Mouse (Mus musculus) lung, embryonic 16.5 days (tissue): ENCODE data around the gene Pdgfb. TPM values are rescaled to one million over a fixed set of nuclear protein-coding genes. Genes with fewer than 3 reads are reported as not detected.

ENCODE experiments used
- ATAC-seq: fragments of 200-750 bp; cut with Nextera tagmentation; 2 replicates; pipeline ENCODE4 v1.8.0; 2017; ENCODE audit warnings: low read depth, mild to moderate bottlenecking, moderate library complexity
- H3K27ac ChIP-seq: fragments of 300-500 bp; sonication (generic); 2 replicates; pipeline ENCODE4 v1.5.1; 2014; ENCODE audit warnings: mild to moderate bottlenecking, control low read depth, low read length
- H3K27me3 ChIP-seq: fragments of 300-500 bp; sonication (generic); 2 replicates; pipeline ENCODE4 v1.6.1; 2014; ENCODE audit warnings: low read depth, low read length, mixed read lengths; ENCODE audit not compliant: control insufficient read depth, insufficient read depth
- H3K36me3 ChIP-seq: fragments of 300-500 bp; sonication (generic); 2 replicates; pipeline ENCODE4 v1.6.1; 2014; ENCODE audit warnings: low read length; ENCODE audit not compliant: control insufficient read depth, insufficient read depth
- H3K4me1 ChIP-seq: fragments of 300-500 bp; sonication (generic); replicated peaks from 2 replicates; pipeline ENCODE4 v1.6.1; 2014; ENCODE audit warnings: low read length, mixed read lengths; ENCODE audit not compliant: control insufficient read depth, insufficient read depth
- H3K4me2 ChIP-seq: fragments of 300-500 bp; sonication (generic); 2 replicates; pipeline ENCODE4 v1.6.1; 2014; ENCODE audit warnings: low read depth, low read length, control low read depth
- H3K4me3 ChIP-seq: fragments of 300-500 bp; sonication (generic); 2 replicates; pipeline ENCODE4 v1.5.1; 2014; ENCODE audit warnings: mild to moderate bottlenecking, low read length, control low read depth
- H3K9ac ChIP-seq: fragments of 300-500 bp; sonication (generic); 2 replicates; pipeline ENCODE4 v1.6.1; 2014; ENCODE audit warnings: low read length, control low read depth
- H3K9me3 ChIP-seq: fragments of 300-500 bp; sonication (generic); 2 replicates; pipeline ENCODE4 v1.6.1; 2016; ENCODE audit warnings: low read length; ENCODE audit not compliant: control insufficient read depth
- WGBS: fragments of 180-500 bp; shearing (Covaris S2); extraction: QIAGEN DNeasy Blood & Tissue Kit; methylation state at CpG from one replicate; pipeline ENCODE4 v1.1.7; 2014; 5-methylcytosine and 5-hydroxymethylcytosine counted together
- polyA plus RNA-seq: library from polyadenylated mRNA; unstranded; fragments of >200 nt; fragmentation: Nextera tagmentation; extraction: Ambion mirVana; gene quantifications from 2 replicates; pipeline ENCODE4 v1.2.1, GENCODE M21; 2015

Gene Pdgfb
- polyA plus RNA-seq, 1 experiment from 2014 or later = 7.7 TPM

- H3K9me3 ChIP-seq = no peaks in the 10 kb centered on the region
- H3K4me2 ChIP-seq = peak overlapping the region; percentile 9; the same call in 1 of the 2 replicates
- H3K4me3 ChIP-seq = no peak overlapping the region
- peak overlapping the region; percentile 77 for H3K27ac ChIP-seq
- H3K9ac ChIP-seq = peak overlapping the region; percentile 46
- H3K27me3 ChIP-seq = peaks cover 5% of the 10 kb centered on the region
- ATAC-seq = no peak
- peaks cover 25% of the 10 kb centered on the region for H3K4me1 ChIP-seq
- 29% methylated on average over 7 of the region's 7 CpGs for WGBS
- no peaks in the 10 kb centered on the region for H3K36me3 ChIP-seq
These were observed 8.6 kb downstream of the Pdgfb start for GRCm38 (mm10) chr15:80006156-80006555.

DNA sequence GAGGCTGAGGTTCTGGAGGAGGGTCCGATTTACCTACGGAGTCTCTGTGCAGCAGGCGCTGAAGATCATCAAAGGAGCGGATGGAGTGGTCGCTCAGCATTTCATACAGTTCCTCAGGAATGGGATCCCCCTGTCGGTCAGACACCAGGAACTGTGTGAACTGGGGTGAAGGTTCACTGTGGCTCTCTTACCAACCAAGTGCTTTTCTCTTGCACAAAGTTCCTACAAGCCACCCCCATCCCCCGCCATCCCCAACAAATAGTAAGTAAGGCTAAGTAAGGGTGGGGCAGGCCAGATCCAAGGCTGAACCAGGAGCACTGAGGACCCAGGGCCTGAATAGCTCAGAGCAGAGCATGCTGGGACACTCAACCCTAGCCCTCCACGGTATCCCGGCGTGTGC, 9.3 kb downstream of the Pdgfb start:
- WGBS = 63% methylated on average over 10 of the region's 10 CpGs
- Histone ChIP-seq H3K4me3 (no peak overlapping the region), H3K4me1 (peaks cover 24% of the 10 kb centered on the region), H3K4me2 (peak overlapping the region; percentile 9; the same call in 1 of the 2 replicates), H3K9ac (peak overlapping the region; percentile 38), H3K27me3 (no peaks in the 10 kb centered on the region), H3K9me3 (no peaks in the 10 kb centered on the region), H3K27ac (peak overlapping the region; percentile 77), H3K36me3 (no peaks in the 10 kb centered on the region)
- ATAC-seq = peak; percentile 18; the same call in 1 of the 2 replicates

GRCm38 (mm10) chr15:80004644-80005340, 10.0 kb downstream of the Pdgfb start:
- 39% methylated on average over 14 of the region's 14 CpGs for WGBS
- peak; percentile 84 for ATAC-seq
- peak overlapping the region; percentile 77 for H3K27ac ChIP-seq
- H3K27me3 ChIP-seq = no peaks in the 10 kb centered on the region
- no peaks in the 10 kb centered on the region for H3K36me3 ChIP-seq
- H3K4me1 ChIP-seq = peaks cover 22% of the 10 kb centered on the region
- peak overlapping the region; percentile 38 for H3K9ac ChIP-seq
- H3K4me2 ChIP-seq = peak overlapping the region; percentile 11; the same call in 1 of the 2 replicates
- no peaks in the 10 kb centered on the region for H3K9me3 ChIP-seq
- H3K4me3 ChIP-seq = no peak overlapping the region

DNA sequence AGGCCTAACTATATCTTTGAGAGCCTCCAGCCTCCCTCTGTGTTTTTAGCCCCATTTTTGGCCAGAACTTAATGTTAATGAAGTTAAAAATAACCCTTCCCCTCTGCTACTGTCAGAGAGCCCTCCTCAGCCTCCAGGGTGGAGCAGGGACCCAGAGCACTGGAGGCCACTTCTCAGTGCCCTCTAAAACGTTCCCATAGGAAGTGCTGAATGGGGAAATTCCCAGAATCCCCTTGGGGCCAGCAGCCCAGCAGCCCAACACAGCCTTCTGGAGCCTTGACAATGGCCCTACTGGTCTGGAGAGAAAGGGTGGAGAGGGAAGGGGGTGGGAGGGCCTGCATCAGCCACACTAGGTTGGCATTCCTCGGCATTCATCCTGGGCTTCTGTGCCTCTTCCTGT, 11.2 kb downstream of the Pdgfb start:
- peak overlapping the region; percentile 18; the same call in 1 of the 2 replicates for H3K9ac ChIP-seq
- H3K36me3 ChIP-seq = no peaks in the 10 kb centered on the region
- H3K4me1 ChIP-seq = peaks cover 17% of the 10 kb centered on the region
- WGBS = 47% methylated on average over 2 of the region's 2 CpGs
- no peak overlapping the region for H3K4me3 ChIP-seq
- no peaks in the 10 kb centered on the region for H3K27me3 ChIP-seq
- no peaks in the 10 kb centered on the region for H3K9me3 ChIP-seq
- no peak overlapping the region for H3K4me2 ChIP-seq
- ATAC-seq = no peak
- peak overlapping the region; percentile 76 for H3K27ac ChIP-seq

DNA sequence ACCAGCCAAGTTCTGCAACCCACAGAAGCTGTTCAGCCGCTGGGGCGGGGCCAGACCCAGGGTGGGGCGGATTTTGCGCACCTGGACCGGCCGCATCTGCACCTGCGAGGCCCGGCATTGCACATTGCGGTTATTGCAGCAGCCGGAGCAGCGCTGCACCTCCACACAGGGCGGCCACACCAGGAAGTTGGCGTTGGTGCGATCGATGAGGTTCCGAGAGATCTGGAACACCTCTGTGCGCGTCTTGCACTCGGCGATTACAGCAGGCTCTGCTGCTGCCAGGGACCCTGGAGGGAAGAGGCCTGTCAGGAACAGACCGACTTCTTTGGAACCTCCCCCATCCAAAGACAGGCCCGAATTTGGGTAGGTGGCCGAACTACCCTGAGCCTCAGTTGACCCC, 13.2 kb downstream of the Pdgfb start:
- 86% methylated on average over 23 of the region's 23 CpGs for WGBS
- H3K27ac ChIP-seq = no peak overlapping the region
- H3K27me3 ChIP-seq = no peaks in the 10 kb centered on the region
- ATAC-seq = no peak
- H3K9ac ChIP-seq = no peak overlapping the region
- peaks cover 3% of the 10 kb centered on the region; the same call in 1 of the 2 replicates for H3K36me3 ChIP-seq
- H3K9me3 ChIP-seq = no peaks in the 10 kb centered on the region
- H3K4me1 ChIP-seq = peaks cover 17% of the 10 kb centered on the region
- H3K4me3 ChIP-seq = no peak overlapping the region
- H3K4me2 ChIP-seq = no peak overlapping the region

- H3K27me3 ChIP-seq = no peaks in the 10 kb centered on the region
- H3K9me3 ChIP-seq = no peaks in the 10 kb centered on the region
- H3K4me2 ChIP-seq = no peak overlapping the region
- H3K4me1 ChIP-seq = peaks cover 8% of the 10 kb centered on the region
- no peak overlapping the region for H3K27ac ChIP-seq
- ATAC-seq = no peak
- H3K4me3 ChIP-seq = no peak overlapping the region
- H3K9ac ChIP-seq = no peak overlapping the region
- peaks cover 3% of the 10 kb centered on the region; the same call in 1 of the 2 replicates for H3K36me3 ChIP-seq
- 30% methylated on average over 8 of the region's 8 CpGs for WGBS
These were observed 14.1 kb downstream of the Pdgfb start for GRCm38 (mm10) chr15:80000694-80001093.

DNA sequence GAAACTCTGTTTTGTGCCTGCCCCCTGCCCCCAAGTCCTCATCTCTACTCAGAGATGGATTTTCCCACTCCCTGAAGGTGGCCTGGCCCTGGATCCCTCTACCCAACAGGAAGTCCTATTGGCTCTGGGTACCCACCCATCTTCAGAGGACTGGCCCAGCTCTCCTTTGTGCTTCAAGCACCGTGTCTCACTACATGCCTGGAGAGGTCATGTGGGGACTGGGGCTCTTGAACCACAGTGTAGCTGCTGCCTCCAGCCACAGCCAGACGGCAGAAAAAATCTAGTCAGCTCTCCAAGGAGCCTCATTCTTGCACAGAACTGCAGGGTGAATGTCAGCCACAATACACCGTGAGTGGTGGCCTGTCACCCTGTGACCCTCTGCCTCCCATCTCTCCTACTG, 16.8 kb downstream of the Pdgfb start:
- H3K27me3 ChIP-seq = no peaks in the 10 kb centered on the region
- no peak overlapping the region for H3K9ac ChIP-seq
- H3K27ac ChIP-seq = no peak overlapping the region
- H3K4me3 ChIP-seq = no peak overlapping the region
- peaks cover 3% of the 10 kb centered on the region; the same call in 1 of the 2 replicates for H3K36me3 ChIP-seq
- H3K4me2 ChIP-seq = no peak overlapping the region
- H3K9me3 ChIP-seq = no peaks in the 10 kb centered on the region
- H3K4me1 ChIP-seq = no peaks in the 10 kb centered on the region
- 56% methylated on average over 3 of the region's 3 CpGs for WGBS
- no peak; the same call in 1 of the 2 replicates for ATAC-seq

GRCm38 (mm10) chr15:79996781-79997180, 18.0 kb downstream of the Pdgfb start:
- Histone ChIP-seq H3K4me1 (no peaks in the 10 kb centered on the region), H3K4me2 (no peak overlapping the region)
- WGBS = 86% methylated on average over 11 of the region's 11 CpGs

GRCm38 (mm10) chr15:79995552-79995951, 19.2 kb downstream of the Pdgfb start:
- Histone ChIP-seq H3K9me3 (no peaks in the 10 kb centered on the region), H3K27me3 (no peaks in the 10 kb centered on the region), H3K27ac (no peak overlapping the region), H3K4me2 (no peak overlapping the region), H3K4me3 (no peak overlapping the region), H3K9ac (no peak overlapping the region), H3K4me1 (no peaks in the 10 kb centered on the region), H3K36me3 (peaks cover 3% of the 10 kb centered on the region; the same call in 1 of the 2 replicates)
- 90% methylated on average over 7 of the region's 7 CpGs for WGBS
- ATAC-seq = no peak

More at GRCm38 (mm10) chr15:79996781-79997180, 18.0 kb downstream of the Pdgfb start:
- no peaks in the 10 kb centered on the region for H3K27me3 ChIP-seq
- H3K9ac ChIP-seq = no peak overlapping the region
- ATAC-seq = no peak
- H3K4me3 ChIP-seq = no peak overlapping the region
- H3K36me3 ChIP-seq = peaks cover 3% of the 10 kb centered on the region; the same call in 1 of the 2 replicates
- H3K27ac ChIP-seq = no peak overlapping the region
- no peaks in the 10 kb centered on the region for H3K9me3 ChIP-seq
